Mouse (Mus musculus) heart, embryonic 14.5 days (tissue): ENCODE data around the gene Gm45837. TPM values are rescaled to one million over a fixed set of nuclear protein-coding genes. Genes with fewer than 3 reads are reported as not detected.

Experiments
- ATAC-seq: fragments of 200-750 bp; cut with Nextera tagmentation; 2 replicates; pipeline ENCODE4 v1.8.0; 2017; ENCODE audit warnings: low read depth, moderate TSS enrichment; ENCODE audit not compliant: insufficient number of reproducible peaks, insufficient read depth, low FRiP score
- H3K27ac ChIP-seq, 2 experiments: fragments of 200-500 bp in 1 of 2; fragments of 300-500 bp in 1 of 2; sonication (generic) in 1 of 2; replicated peaks in 1 of 2; 2 replicates each; pipeline ENCODE4 v1.5.1; 2012 to 2014; ENCODE audit warnings: low read depth in 2 of 2, low read length in 2 of 2, control low read depth in 1 of 2, mild to moderate bottlenecking in 1 of 2, mixed read lengths in 1 of 2; ENCODE audit not compliant: control insufficient read depth in 1 of 2, insufficient read depth in 1 of 2
- H3K27me3 ChIP-seq: fragments of 300-500 bp; sonication (generic); 2 replicates; pipeline ENCODE4 v1.6.1; 2014; ENCODE audit warnings: mild to moderate bottlenecking, low read length, control low read depth; ENCODE audit not compliant: control insufficient read depth, insufficient read depth
- H3K36me3 ChIP-seq: fragments of 300-500 bp; sonication (generic); 2 replicates; pipeline ENCODE4 v1.6.1; 2014; ENCODE audit warnings: mild to moderate bottlenecking, control low read depth, low read length, mixed read lengths; ENCODE audit not compliant: control insufficient read depth, insufficient read depth
- H3K4me1 ChIP-seq, 2 experiments: fragments of 200-500 bp in 1 of 2; fragments of 300-500 bp in 1 of 2; sonication (generic) in 1 of 2; 2 replicates each; pipeline ENCODE4 v1.6.1; 2012 to 2014; ENCODE audit warnings: low read length in 2 of 2, control low read depth in 1 of 2, mixed read lengths in 1 of 2; ENCODE audit not compliant: control insufficient read depth in 2 of 2, insufficient read depth in 2 of 2
- H3K4me2 ChIP-seq: fragments of 300-500 bp; sonication (generic); 2 replicates; pipeline ENCODE4 v1.6.1; 2014; ENCODE audit warnings: mild to moderate bottlenecking, low read length
- H3K4me3 ChIP-seq, 2 experiments: fragments of 200-500 bp in 1 of 2; fragments of 300-500 bp in 1 of 2; sonication (generic) in 1 of 2; 2 replicates each; pipeline ENCODE4 v1.5.1; 2012 to 2014; ENCODE audit warnings: low read length in 2 of 2, mild to moderate bottlenecking in 2 of 2, control low read depth in 1 of 2, low read depth in 1 of 2, moderate library complexity in 1 of 2; ENCODE audit not compliant: control insufficient read depth in 1 of 2, insufficient read depth in 1 of 2
- H3K9ac ChIP-seq: fragments of 300-500 bp; sonication (generic); 2 replicates; pipeline ENCODE4 v1.6.1; 2014; ENCODE audit warnings: mild to moderate bottlenecking, low read length
- H3K9me3 ChIP-seq: fragments of 300-500 bp; sonication (generic); 2 replicates; pipeline ENCODE4 v1.6.1; 2016; ENCODE audit warnings: low read length, control low read depth; ENCODE audit not compliant: control insufficient read depth
- WGBS: fragments of 180-500 bp; shearing (Covaris S2); extraction: QIAGEN DNeasy Blood & Tissue Kit; methylation state at CpG from one replicate; pipeline ENCODE4 v1.1.7; 2014; 5-methylcytosine and 5-hydroxymethylcytosine counted together
- polyA plus RNA-seq: library from polyadenylated mRNA; unstranded; fragments of >200 nt; fragmentation: Nextera tagmentation; extraction: Ambion mirVana; gene quantifications from 2 replicates; pipeline ENCODE4 v1.2.1, GENCODE M21; 2014

Gene Gm45837
- polyA plus RNA-seq, 1 experiment from 2014 or later, result not detected

GRCm38 (mm10) chr7:101373082-101373481 is 37.6 kb upstream of the Gm45837 start:
- Histone ChIP-seq H3K27me3 (0 out of 2 replicates have a peak, but pooled peaks cover 3% of the 10 kb centered on the region), H3K4me1 (peaks cover 6% of the 10 kb centered on the region in 2 experiments; a peak in 3 of 4 replicates), H3K36me3 (no peaks in the 10 kb centered on the region), H3K9ac (no peak overlapping the region), H3K9me3 (no peaks in the 10 kb centered on the region), H3K4me3 (no peak overlapping the region), H3K27ac (no peak overlapping the region), H3K4me2 (no peak overlapping the region)
- ATAC-seq, result no peak
- 74% methylated on average over 26 of the region's 26 CpGs for WGBS

- Histone ChIP-seq H3K9me3 (no peaks in the 10 kb centered on the region), H3K4me2 (no peak overlapping the region), H3K27ac (no peak overlapping the region), H3K36me3 (no peaks in the 10 kb centered on the region), H3K4me1 (peaks cover 11 to 15% of the 10 kb centered on the region in 2 experiments; a peak in 3 of 4 replicates), H3K4me3 (no peak overlapping the region), H3K27me3 (0 out of 2 replicates have a peak, but pooled peaks cover 3% of the 10 kb centered on the region), H3K9ac (no peak overlapping the region)
- ATAC-seq, result no peak
Measured at GRCm38 (mm10) chr7:101374155-101374554, 36.5 kb upstream of the Gm45837 start.

DNA sequence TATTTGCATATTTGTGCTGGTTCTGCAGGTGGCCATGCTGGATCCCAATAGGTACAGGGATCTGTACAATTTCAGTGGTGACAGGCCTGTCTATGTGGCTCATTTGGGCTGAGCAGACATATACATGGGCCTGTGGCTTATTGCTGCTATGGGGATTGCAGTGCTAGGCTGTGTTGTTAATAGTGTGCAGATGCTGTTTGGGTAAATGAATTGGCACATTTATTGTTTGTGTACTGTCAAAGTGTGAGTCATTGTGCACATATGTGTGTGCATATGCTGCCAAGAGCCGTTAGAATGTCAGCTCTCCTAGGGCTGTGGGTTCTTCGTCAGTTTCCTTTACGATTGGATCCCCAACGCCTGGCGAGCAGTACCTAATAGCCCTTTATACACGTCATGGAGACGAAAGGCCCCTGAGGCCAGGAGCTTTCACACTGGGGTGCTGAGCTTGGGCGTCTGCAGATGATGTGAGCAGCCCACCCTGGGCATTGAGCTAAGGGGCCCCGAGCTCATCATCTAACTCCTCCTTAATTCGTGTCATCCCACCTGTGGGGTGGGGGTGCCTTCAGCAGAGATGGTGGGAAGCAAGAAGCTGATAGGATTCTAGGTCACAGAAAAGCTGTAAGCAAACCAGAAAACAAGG is 33.9 kb upstream of the Gm45837 start:
- H3K4me2 ChIP-seq, result no peak overlapping the region
- no peak overlapping the region for H3K4me3 ChIP-seq
- no peak overlapping the region for H3K27ac ChIP-seq
- 0 out of 2 replicates have a peak, but pooled peaks cover 3% of the 10 kb centered on the region for H3K27me3 ChIP-seq
- peaks cover 12 to 22% of the 10 kb centered on the region in 2 experiments; a peak in 3 of 4 replicates for H3K4me1 ChIP-seq
- WGBS, result 75% methylated on average over 10 of the region's 10 CpGs
- H3K9ac ChIP-seq, result no peak overlapping the region
- H3K9me3 ChIP-seq, result no peaks in the 10 kb centered on the region
- no peaks in the 10 kb centered on the region for H3K36me3 ChIP-seq
- ATAC-seq, result no peak

- Histone ChIP-seq H3K36me3 (no peaks in the 10 kb centered on the region), H3K27ac (peak overlapping the region; percentile 72 to 78), H3K9ac (peak overlapping the region; percentile 71), H3K27me3 (0 out of 2 replicates have a peak, but pooled peaks cover 3% of the 10 kb centered on the region), H3K4me2 (peak overlapping the region; percentile 65), H3K9me3 (no peaks in the 10 kb centered on the region), H3K4me1 (peaks cover 12 to 22% of the 10 kb centered on the region in 2 experiments; a peak in 3 of 4 replicates), H3K4me3 (peak overlapping the region; percentile 23 to 37)
- WGBS, result 22% methylated on average over 7 of the region's 7 CpGs
- peak; percentile 66 for ATAC-seq
Measured at GRCm38 (mm10) chr7:101377741-101378262, 32.9 kb upstream of the Gm45837 start.

DNA sequence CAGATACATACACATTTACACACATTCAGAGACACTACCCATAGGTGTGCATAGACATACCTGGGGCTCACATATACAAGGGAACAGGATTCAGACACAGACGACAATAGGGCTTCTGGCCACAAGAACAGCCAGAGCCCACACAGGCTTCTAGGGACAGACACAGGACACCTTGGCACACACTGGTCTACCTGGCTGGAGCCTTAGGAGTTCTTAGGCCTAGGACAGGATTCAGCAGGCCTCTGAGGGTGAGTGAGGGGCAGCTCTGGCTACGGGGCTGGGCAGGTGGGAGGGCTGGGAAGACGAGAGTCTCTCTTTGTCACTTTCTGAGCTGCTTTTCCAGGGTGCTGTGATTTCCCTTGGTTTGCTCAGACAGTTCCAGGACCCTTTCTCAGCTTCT is 32.4 kb upstream of the Gm45837 start:
- ATAC-seq, result no peak
- no peaks in the 10 kb centered on the region for H3K27me3 ChIP-seq

DNA sequence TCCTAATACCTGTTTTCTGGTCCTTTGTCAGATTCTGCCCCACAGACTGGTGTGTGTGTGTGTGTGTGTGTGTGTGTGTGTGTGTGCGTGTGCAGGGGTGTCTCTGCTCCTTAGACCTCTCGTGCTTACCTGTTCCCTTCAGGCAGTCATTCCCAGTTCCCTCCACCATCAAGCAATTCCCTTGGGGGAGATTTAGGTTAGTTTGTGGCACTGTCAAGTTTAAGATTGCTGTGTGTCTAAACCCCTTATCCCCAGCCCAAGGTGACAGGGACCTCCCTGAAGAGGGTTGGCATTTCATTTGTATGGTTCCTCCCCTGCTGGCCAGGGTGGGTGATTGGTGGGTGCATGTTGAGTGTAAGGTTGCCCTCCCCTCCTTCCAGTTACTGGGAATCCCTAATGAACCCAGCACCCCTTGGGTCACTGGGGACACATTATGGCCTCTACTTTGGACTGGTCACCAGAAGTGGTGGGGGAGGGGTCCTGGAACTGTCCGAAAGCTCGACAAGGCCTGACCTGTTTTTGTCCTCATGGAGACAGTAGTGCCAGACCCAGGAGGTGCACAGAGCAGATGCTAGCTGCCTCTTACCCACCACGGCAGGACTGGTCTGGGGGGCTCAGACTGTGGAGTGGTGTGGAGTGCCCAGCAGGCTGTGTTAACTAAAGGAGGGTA is 31.8 kb upstream of the Gm45837 start:
- Histone ChIP-seq H3K9me3 (no peaks in the 10 kb centered on the region), H3K27me3 (no peaks in the 10 kb centered on the region), H3K4me2 (peak overlapping the region; percentile 65), H3K27ac (peak overlapping the region; percentile 14 to 72; a peak in 3 of 4 replicates), H3K4me1 (peaks cover 12 to 22% of the 10 kb centered on the region in 2 experiments; a peak in 3 of 4 replicates), H3K9ac (peak overlapping the region; percentile 71), H3K36me3 (no peaks in the 10 kb centered on the region), H3K4me3 (peak overlapping the region in 1 of 2 experiments; percentile 23; a peak in 1 of 4 replicates)
- WGBS, result 62% methylated on average over 5 of the region's 5 CpGs
- ATAC-seq, result no peak

More for the DNA sequence above, 32.4 kb upstream of the Gm45837 start:
- H3K9ac ChIP-seq, result peak overlapping the region; percentile 71
- H3K4me3 ChIP-seq, result peak overlapping the region; percentile 23 to 29
- peak overlapping the region; percentile 65 for H3K4me2 ChIP-seq
- H3K36me3 ChIP-seq, result no peaks in the 10 kb centered on the region
- H3K27ac ChIP-seq, result peak overlapping the region; percentile 36 to 72; a peak in 3 of 4 replicates
- H3K4me1 ChIP-seq, result peaks cover 12 to 22% of the 10 kb centered on the region in 2 experiments; a peak in 3 of 4 replicates
- 66% methylated on average over 3 of the region's 3 CpGs for WGBS
- no peaks in the 10 kb centered on the region for H3K9me3 ChIP-seq

DNA sequence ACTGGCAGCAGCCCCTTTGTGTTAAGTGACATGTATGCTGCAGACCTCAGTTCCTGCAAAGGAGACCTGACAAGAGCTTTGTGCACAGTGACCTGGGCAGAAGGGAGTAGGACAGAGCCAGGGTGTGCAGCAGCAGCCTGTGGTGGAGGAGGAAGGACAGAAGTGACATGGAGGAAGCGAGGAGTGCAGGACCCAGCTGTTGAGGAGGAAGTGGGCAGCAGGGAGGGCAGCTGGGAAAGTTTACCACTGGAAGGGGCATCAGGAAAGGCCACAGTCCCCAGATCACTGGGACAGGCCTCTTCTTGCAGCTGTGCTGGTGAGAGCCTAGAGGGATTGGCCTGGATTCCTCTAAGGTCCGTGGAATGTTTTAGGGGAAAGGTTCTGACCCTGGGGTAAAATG is 31.0 kb upstream of the Gm45837 start:
- H3K4me3 ChIP-seq, result no peak overlapping the region
- H3K9ac ChIP-seq, result peak overlapping the region; percentile 71
- WGBS, result 70% methylated on average over 2 of the region's 2 CpGs
- H3K36me3 ChIP-seq, result no peaks in the 10 kb centered on the region
- peak overlapping the region; percentile 26 to 72; a peak in 3 of 4 replicates for H3K27ac ChIP-seq
- H3K9me3 ChIP-seq, result no peaks in the 10 kb centered on the region
- H3K27me3 ChIP-seq, result no peaks in the 10 kb centered on the region
- peak overlapping the region; percentile 65; the same call in 1 of the 2 replicates for H3K4me2 ChIP-seq
- H3K4me1 ChIP-seq, result peaks cover 14 to 24% of the 10 kb centered on the region in 2 experiments
- no peak for ATAC-seq
